Mouse (Mus musculus) lung, postnatal 0 days (tissue): ENCODE measurements around the gene Fbxl22. TPM values are rescaled to one million over a fixed set of nuclear protein-coding genes. Genes with fewer than 3 reads are reported as not detected.

Experiments
- ATAC-seq: fragments of 200-750 bp; cut with Nextera tagmentation; 2 replicates; pipeline ENCODE4 v1.8.0; 2017; ENCODE audit warnings: moderate library complexity
- DNase-seq: peaks from one replicate; pipeline ENCODE4 v3.0.0-alpha.2; 2016; ENCODE audit warnings: low spot score
- H3K27ac ChIP-seq: fragments of 300-500 bp; sonication (generic); 2 replicates; pipeline ENCODE4 v1.5.1; 2014; ENCODE audit warnings: antibody characterized with exemption, mild to moderate bottlenecking, low read length, mixed read lengths
- H3K27me3 ChIP-seq: fragments of 300-500 bp; sonication (generic); replicated peaks from 2 replicates; pipeline ENCODE4 v1.6.1; 2014; ENCODE audit warnings: low read length, mixed read lengths; ENCODE audit not compliant: insufficient read depth
- H3K36me3 ChIP-seq: fragments of 300-500 bp; sonication (generic); 2 replicates; pipeline ENCODE4 v1.6.1; 2014; ENCODE audit warnings: low read length, mixed read lengths; ENCODE audit not compliant: insufficient read depth
- H3K4me1 ChIP-seq: fragments of 300-500 bp; sonication (generic); 2 replicates; pipeline ENCODE4 v1.6.1; 2014; ENCODE audit warnings: antibody characterized with exemption, low read depth, low read length, mixed read lengths; ENCODE audit not compliant: insufficient read depth
- H3K4me2 ChIP-seq: fragments of 300-500 bp; sonication (generic); replicated peaks from 2 replicates; pipeline ENCODE4 v1.6.1; 2014; ENCODE audit warnings: low read depth, mild to moderate bottlenecking, low read length, moderate library complexity, mixed read lengths
- H3K4me3 ChIP-seq: fragments of 300-500 bp; sonication (generic); 2 replicates; pipeline ENCODE4 v1.5.1; 2014; ENCODE audit warnings: low read depth, low read length
- H3K9ac ChIP-seq: fragments of 300-500 bp; sonication (generic); replicated peaks from 2 replicates; pipeline ENCODE4 v1.6.1; 2014; ENCODE audit warnings: low read depth, mild to moderate bottlenecking
- H3K9me3 ChIP-seq: fragments of 300-500 bp; sonication (generic); 2 replicates; pipeline ENCODE4 v1.6.1; 2016; ENCODE audit warnings: low read length, mixed read lengths
- CTCF ChIP-seq: IDR thresholded peaks from 2 replicates; pipeline ENCODE4 v1.5.1; 2016; ENCODE audit warnings: antibody characterized with exemption, mild to moderate bottlenecking
- EP300 ChIP-seq: IDR thresholded peaks from 2 replicates; pipeline ENCODE4 v1.6.1; 2016; ENCODE audit warnings: antibody characterized with exemption, mild to moderate bottlenecking, control low read depth
- WGBS: fragments of 180-500 bp; shearing (Covaris S2); extraction: QIAGEN DNeasy Blood & Tissue Kit; methylation state at CpG from one replicate; pipeline ENCODE4 v1.1.7; 2014; 5-methylcytosine and 5-hydroxymethylcytosine counted together
- polyA plus RNA-seq: library from polyadenylated mRNA; unstranded; fragments of >200 nt; fragmentation: Nextera tagmentation; extraction: Ambion mirVana; gene quantifications from 2 replicates; pipeline ENCODE4 v1.2.1, GENCODE M21; 2015

The Fbxl22 gene
- polyA plus RNA-seq = 3.4 and 3.6 TPM in 2 replicates

DNA sequence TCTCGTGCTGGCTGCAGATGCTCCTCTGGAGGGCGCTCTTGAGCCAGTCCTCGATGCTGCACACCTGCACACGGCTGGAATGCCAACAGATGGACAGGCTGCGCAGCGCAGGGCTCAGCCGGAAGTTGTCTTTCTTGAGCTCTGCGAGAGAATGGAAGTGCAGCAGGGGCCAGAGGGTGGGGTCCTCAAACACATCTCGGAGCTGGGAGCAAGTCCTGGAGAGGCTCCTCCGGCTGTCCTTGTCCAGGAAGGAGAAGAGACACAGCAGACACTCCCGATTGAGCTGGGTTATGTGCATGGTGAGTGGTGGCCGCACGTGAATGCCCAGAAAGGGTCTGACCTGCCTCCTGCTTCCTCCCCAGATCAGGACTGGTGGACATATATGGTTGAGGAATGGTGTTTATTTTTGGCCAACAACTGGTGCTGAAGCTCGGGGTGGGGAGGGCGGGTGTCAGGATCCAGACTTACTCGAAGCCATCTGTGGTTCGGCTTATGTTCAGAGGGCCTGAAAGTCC, at the start of gene Fbxl22:
Gene Fbxl22 (minus strand): TSS at position 338 of the 515 bp plus-strand sequence.
- H3K36me3 ChIP-seq = peaks cover 9% of the 10 kb centered on the region; the same call in 1 of the 2 replicates
- no peaks in the 10 kb centered on the region for H3K4me1 ChIP-seq

GRCm38 (mm10) chr9:66562215-66562614, 47.8 kb upstream of the Fbxl22 start:
- DNase-seq (no peak), ATAC-seq (no peak)
- H3K4me1 ChIP-seq = no peaks in the 10 kb centered on the region; the same call in 1 of the 2 replicates
- H3K4me2 ChIP-seq = no peak overlapping the region
- no peaks in the 10 kb centered on the region for H3K27me3 ChIP-seq
- no peak overlapping the region for H3K4me3 ChIP-seq
- WGBS = 61% methylated on average over 1 of the region's 1 CpGs
- no peak overlapping the region for H3K9ac ChIP-seq
- H3K9me3 ChIP-seq = no peaks in the 10 kb centered on the region
- TF ChIP-seq CTCF = no peak
- TF ChIP-seq EP300 = no peak
- H3K27ac ChIP-seq = no peak overlapping the region
- H3K36me3 ChIP-seq = no peaks in the 10 kb centered on the region

More for the DNA sequence above, at the start of gene Fbxl22:
- 0 out of 2 replicates have a peak within 1 kb of the TSS, but pooled peaks have one; percentile 3 for H3K4me2 ChIP-seq
- 47% methylated on average over 17 of the region's 17 CpGs for WGBS
- H3K27me3 ChIP-seq = no peaks in the 10 kb centered on the region
- no peaks in the 10 kb centered on the region for H3K9me3 ChIP-seq
- TF ChIP-seq EP300 (no peak), CTCF (peak; percentile 90)
- no peak within 1 kb of the TSS for H3K4me3 ChIP-seq
- DNase-seq (peak; percentile 81), ATAC-seq (no peak)
- H3K9ac ChIP-seq = no peak within 1 kb of the TSS
- H3K27ac ChIP-seq = no peak within 1 kb of the TSS

- H3K36me3 ChIP-seq = no peaks in the 10 kb centered on the region
- no peak overlapping the region for H3K9ac ChIP-seq
- TF ChIP-seq EP300 = no peak
- no peak for TF ChIP-seq CTCF
- WGBS = 93% methylated on average over 2 of the region's 2 CpGs
- H3K4me2 ChIP-seq = no peak overlapping the region
- H3K27ac ChIP-seq = no peak overlapping the region
- no peaks in the 10 kb centered on the region; the same call in 1 of the 2 replicates for H3K4me1 ChIP-seq
- no peak for ATAC-seq
- H3K9me3 ChIP-seq = no peaks in the 10 kb centered on the region
- H3K4me3 ChIP-seq = no peak overlapping the region
- no peak for DNase-seq
- H3K27me3 ChIP-seq = no peaks in the 10 kb centered on the region
Observed at GRCm38 (mm10) chr9:66561496-66561895, 47.1 kb upstream of the Fbxl22 start.

- ATAC-seq = no peak
- DNase-seq = no peak
- TF ChIP-seq CTCF (no peak), EP300 (no peak)
- Histone ChIP-seq H3K4me3 (no peak overlapping the region), H3K4me2 (no peak overlapping the region), H3K27ac (no peak overlapping the region), H3K4me1 (no peaks in the 10 kb centered on the region; the same call in 1 of the 2 replicates), H3K36me3 (no peaks in the 10 kb centered on the region), H3K9me3 (no peaks in the 10 kb centered on the region), H3K27me3 (no peaks in the 10 kb centered on the region), H3K9ac (no peak overlapping the region)
- WGBS = 49% methylated on average over 1 of the region's 1 CpGs
Observed at GRCm38 (mm10) chr9:66560728-66561127, 46.3 kb upstream of the Fbxl22 start.

GRCm38 (mm10) chr9:66560295-66560694, 45.9 kb upstream of the Fbxl22 start:
- TF ChIP-seq EP300 (no peak), CTCF (no peak)
- Histone ChIP-seq H3K9me3 (no peaks in the 10 kb centered on the region), H3K4me2 (no peak overlapping the region), H3K4me1 (no peaks in the 10 kb centered on the region; the same call in 1 of the 2 replicates), H3K9ac (no peak overlapping the region), H3K27ac (no peak overlapping the region), H3K36me3 (no peaks in the 10 kb centered on the region), H3K27me3 (no peaks in the 10 kb centered on the region), H3K4me3 (no peak overlapping the region)
- WGBS = 3% methylated on average over 2 of the region's 2 CpGs
- DNase-seq (peak; percentile 55), ATAC-seq (no peak)

DNA sequence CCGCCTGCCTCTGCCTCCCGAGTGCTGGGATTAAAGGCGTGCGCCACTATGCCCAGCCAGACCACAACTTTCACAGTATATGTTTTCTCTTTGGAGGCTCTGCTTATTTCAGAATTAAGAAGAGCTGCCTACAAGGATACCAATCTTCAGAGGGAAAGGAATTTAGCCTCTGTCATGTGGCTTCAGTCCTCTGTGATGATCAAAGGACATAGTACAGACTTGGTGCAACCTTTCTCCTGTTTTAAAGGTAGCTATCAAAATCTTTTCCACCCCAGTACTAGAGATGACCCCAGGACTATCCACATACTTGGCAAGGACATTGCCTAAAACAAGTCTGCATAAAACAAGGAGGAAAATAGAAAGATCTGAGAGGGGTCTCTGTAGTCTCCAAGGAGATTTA, 44.6 kb upstream of the Fbxl22 start:
- no peak overlapping the region for H3K27ac ChIP-seq
- no peak for ATAC-seq
- no peaks in the 10 kb centered on the region for H3K27me3 ChIP-seq
- 99% methylated on average over 4 of the region's 4 CpGs for WGBS
- no peak overlapping the region for H3K9ac ChIP-seq
- H3K4me3 ChIP-seq = no peak overlapping the region
- no peak for DNase-seq
- no peaks in the 10 kb centered on the region for H3K9me3 ChIP-seq
- TF ChIP-seq CTCF (no peak), EP300 (no peak)
- H3K4me1 ChIP-seq = no peaks in the 10 kb centered on the region; the same call in 1 of the 2 replicates
- no peak overlapping the region for H3K4me2 ChIP-seq
- H3K36me3 ChIP-seq = no peaks in the 10 kb centered on the region
